Mouse (Mus musculus) testis, adult 2 months (tissue): Measurements from ENCODE around the gene Mthfd2. TPM values are rescaled to one million over a fixed set of nuclear protein-coding genes. Genes with fewer than 3 reads are reported as not detected.
A peak's percentile ranks its signal among the peaks of the same experiment; 100 is the strongest.

Experiments
- H3K27ac ChIP-seq: fragments of 200-500 bp; 2 replicates; pipeline ENCODE4 v1.5.1; 2012; ENCODE audit warnings: low read depth, low read length; ENCODE audit not compliant: control insufficient read depth, insufficient read depth
- H3K27me3 ChIP-seq: fragments of 200-500 bp; 2 replicates; pipeline ENCODE4 v1.6.1; 2012; ENCODE audit warnings: mild to moderate bottlenecking, low read length, moderate library complexity; ENCODE audit not compliant: control insufficient read depth, insufficient read depth
- H3K36me3 ChIP-seq: fragments of 200-500 bp; 2 replicates; pipeline ENCODE4 v1.6.1; 2012; ENCODE audit warnings: mild to moderate bottlenecking, low read length; ENCODE audit not compliant: control insufficient read depth, insufficient read depth
- H3K4me1 ChIP-seq: fragments of 200-500 bp; 2 replicates; pipeline ENCODE4 v1.6.1; 2012; ENCODE audit warnings: low read length; ENCODE audit not compliant: control insufficient read depth, insufficient read depth
- H3K4me3 ChIP-seq: fragments of 200-500 bp; 2 replicates; pipeline ENCODE4 v1.5.1; 2012; ENCODE audit warnings: low read depth, mild to moderate bottlenecking, low read length, moderate library complexity, mixed read lengths; ENCODE audit not compliant: control insufficient read depth
- CTCF ChIP-seq: fragments of 200-500 bp; IDR thresholded peaks from 2 replicates; pipeline ENCODE4 v1.5.1; 2012; ENCODE audit warnings: low read depth, mild to moderate bottlenecking, inconsistent platforms, low read length, moderate library complexity; ENCODE audit not compliant: control insufficient read depth, insufficient read depth, insufficient replicate concordance
- POLR2A ChIP-seq: fragments of 200-500 bp; IDR thresholded peaks from 2 replicates; pipeline ENCODE4 v1.6.1; 2012; ENCODE audit warnings: low read depth, mild to moderate bottlenecking, inconsistent platforms, low read length, moderate library complexity; ENCODE audit not compliant: control insufficient read depth
- polyA plus RNA-seq: library from polyadenylated mRNA; depleted of rRNA; stranded (reverse); fragments of >200 nt; gene quantifications from 2 replicates; pipeline ENCODE4 v1.2.3, GENCODE M21; 2012

The Mthfd2 gene
- polyA plus RNA-seq, 1 experiment: 13.9 TPM

DNA sequence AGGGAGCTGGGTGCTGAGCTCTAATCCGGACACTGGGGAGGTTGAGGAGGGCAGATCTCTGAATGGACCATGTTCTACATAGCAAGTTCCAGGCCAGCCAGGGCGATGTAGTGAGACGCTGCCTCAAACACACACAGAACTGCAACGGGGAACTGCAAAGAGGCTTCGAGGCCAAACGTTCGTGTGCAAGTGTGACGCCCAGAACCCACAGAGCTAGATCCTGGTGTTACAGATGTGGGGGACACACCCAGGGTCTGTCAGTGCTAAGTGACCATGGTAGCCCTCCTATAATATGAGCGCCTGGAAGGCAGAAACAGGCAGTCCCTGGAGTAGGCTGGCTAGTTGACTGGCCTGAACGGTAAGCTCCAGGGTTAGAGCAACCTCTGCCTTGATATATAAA is 31.7 kb upstream of the Mthfd2 start:
- no peak overlapping the region for H3K4me3 ChIP-seq
- no peaks in the 10 kb centered on the region for H3K27me3 ChIP-seq
- no peak for TF ChIP-seq POLR2A
- no peak for TF ChIP-seq CTCF
- no peaks in the 10 kb centered on the region for H3K36me3 ChIP-seq
- H3K4me1 ChIP-seq: peaks cover under 1% of the 10 kb centered on the region; the same call in 1 of the 2 replicates
- H3K27ac ChIP-seq: no peak overlapping the region

GRCm38 (mm10) chr6:83356569-83357138 is 30.9 kb upstream of the Mthfd2 start:
- Histone ChIP-seq H3K27me3 (no peaks in the 10 kb centered on the region), H3K4me3 (no peak overlapping the region), H3K36me3 (no peaks in the 10 kb centered on the region), H3K4me1 (peaks cover 3% of the 10 kb centered on the region), H3K27ac (no peak overlapping the region)
- TF ChIP-seq POLR2A: no peak
- TF ChIP-seq CTCF: peak; percentile 88

GRCm38 (mm10) chr6:83354856-83355781 is 29.4 kb upstream of the Mthfd2 start:
- Histone ChIP-seq H3K27me3 (no peaks in the 10 kb centered on the region), H3K4me1 (peaks cover 5% of the 10 kb centered on the region), H3K27ac (no peak overlapping the region), H3K4me3 (peak overlapping the region; percentile 55), H3K36me3 (no peaks in the 10 kb centered on the region)
- TF ChIP-seq POLR2A: no peak
- TF ChIP-seq CTCF: no peak

GRCm38 (mm10) chr6:83352666-83353410 is 27.1 kb upstream of the Mthfd2 start:
- Histone ChIP-seq H3K4me3 (peak overlapping the region; percentile 91), H3K36me3 (no peaks in the 10 kb centered on the region), H3K27me3 (no peaks in the 10 kb centered on the region), H3K27ac (peak overlapping the region; percentile 97), H3K4me1 (peaks cover 10% of the 10 kb centered on the region)
- TF ChIP-seq POLR2A: peak; percentile 97
- TF ChIP-seq CTCF: no peak

GRCm38 (mm10) chr6:83351490-83352160 is 25.9 kb upstream of the Mthfd2 start:
- Histone ChIP-seq H3K4me1 (peaks cover 10% of the 10 kb centered on the region), H3K27me3 (no peaks in the 10 kb centered on the region), H3K27ac (no peak overlapping the region), H3K4me3 (peak overlapping the region; percentile 91), H3K36me3 (no peaks in the 10 kb centered on the region)
- no peak for TF ChIP-seq CTCF
- TF ChIP-seq POLR2A: no peak

DNA sequence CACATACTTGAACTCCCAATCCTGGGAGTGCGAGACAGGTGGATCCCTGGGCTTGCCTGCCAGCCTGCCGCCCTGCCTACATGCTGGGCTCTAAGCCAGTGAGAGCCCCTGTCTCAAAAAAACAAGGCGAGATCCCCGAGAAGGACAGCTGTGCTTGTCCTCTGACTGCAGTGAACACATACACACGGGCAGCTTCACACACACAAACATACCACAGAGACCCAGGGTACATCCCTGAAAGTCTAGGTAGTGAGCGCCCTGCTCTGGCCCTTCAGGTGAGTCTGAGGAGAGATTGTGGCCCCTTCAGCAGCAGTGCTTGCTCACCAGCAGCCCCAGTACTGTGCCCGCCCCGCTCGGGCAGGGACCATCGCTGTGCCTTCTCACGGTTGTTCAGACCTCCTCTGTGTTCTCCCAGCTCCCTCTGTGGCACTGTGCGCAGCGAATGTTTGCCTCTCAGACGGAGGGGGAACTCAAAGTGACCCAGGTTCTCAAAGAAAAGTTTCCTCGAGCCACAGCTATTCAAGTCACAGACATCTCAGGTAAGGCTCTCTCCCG is 25.2 kb upstream of the Mthfd2 start:
- Histone ChIP-seq H3K36me3 (no peaks in the 10 kb centered on the region), H3K27ac (no peak overlapping the region), H3K4me3 (no peak overlapping the region; the same call in 1 of the 2 replicates), H3K4me1 (peaks cover 10% of the 10 kb centered on the region), H3K27me3 (no peaks in the 10 kb centered on the region)
- no peak for TF ChIP-seq POLR2A
- no peak for TF ChIP-seq CTCF
